Mouse (Mus musculus) liver, postnatal 0 days (tissue): Measurements from ENCODE around the gene Msl1.

Experiments used
- CTCF ChIP-seq: sonication (generic); IDR thresholded peaks from 2 replicates; pipeline ENCODE4 v1.5.1; 2016; ENCODE audit warnings: antibody characterized with exemption, low read depth
- EP300 ChIP-seq: IDR thresholded peaks from 2 replicates; pipeline ENCODE4 v1.6.1; 2016; ENCODE audit warnings: antibody characterized with exemption, low read depth, mild to moderate bottlenecking

GRCm38 (mm10) chr11:98796515-98797216, 1.4 kb downstream of the Msl1 start:
- TF ChIP-seq CTCF (no peak), EP300 (no peak)
